Mouse (Mus musculus): Measurements from ENCODE around the gene Dapk3.

- TF ChIP-seq TAL1 (conservative IDR thresholded peaks at IDR 0.05; ENCODE audit: low read depth, low read length) (no peak), CTCF (IDR thresholded peaks at IDR 0.05; ENCODE audit: low read depth, low read length) (no peak), GATA1 (IDR thresholded peaks at IDR 0.05; ENCODE audit: borderline replicate concordance, low read length) (no peak)
These were observed 15.4 kb upstream of the Dapk3 start, which contains the start of gene Pias4 for GRCm38 (mm10) chr10:81167200-81168086.

All from G1E (cell line).